Comparison of ENCODE assay signal across 21 mouse cellular contexts in genomic region chr7:24841009-24841408, GRCm38 (mm10). TPM values are rescaled to one million over a fixed set of nuclear protein-coding genes. Genes with fewer than 3 reads are reported as not detected.
"Had no signal": no experiment of that assay in that cellular context is flagged by ENCODE, and none has a peak within 500 bp of the region (broad histone marks: within the 10 kb centered on the region; RNA-seq: fewer than 3 reads in every experiment).

No protein-coding gene starts in this region.

- H3K36me3 ChIP-seq: midbrain, embryonic 10.5 days; midbrain, embryonic 12.5 days; neural tube, embryonic 12.5 days; stomach, embryonic 15.5 days had no signal

- H3K4me3 ChIP-seq: midbrain, embryonic 10.5 days; midbrain, embryonic 12.5 days; neural tube, embryonic 12.5 days; stomach, embryonic 15.5 days had no signal

- H3K9me3 ChIP-seq: midbrain, embryonic 10.5 days; midbrain, embryonic 12.5 days; neural tube, embryonic 12.5 days; stomach, embryonic 15.5 days had no signal

- H3K4me2 ChIP-seq: lung, embryonic 14.5 days; midbrain, embryonic 12.5 days; neural tube, embryonic 12.5 days; stomach, embryonic 15.5 days had no signal

- DNase-seq: lung, embryonic 14.5 days; lung, postnatal 10 days; lung, postnatal 4 days; midbrain, embryonic 14.5 days; right cerebral cortex, postnatal 14 days; thymus, adult 2 months; thymus, postnatal 25 days; thymus, postnatal 4 days had no signal

- H3K27ac ChIP-seq: midbrain, embryonic 10.5 days; midbrain, embryonic 12.5 days; neural tube, embryonic 12.5 days; stomach, embryonic 15.5 days; stomach, postnatal 0 days had no signal

- ATAC-seq: midbrain, embryonic 16.5 days had no signal

- H3K9ac ChIP-seq: lung, embryonic 14.5 days; midbrain, embryonic 12.5 days; neural tube, embryonic 12.5 days; stomach, embryonic 15.5 days had no signal

- H3K27me3 ChIP-seq: midbrain, embryonic 12.5 days; neural tube, embryonic 12.5 days; stomach, embryonic 15.5 days had no signal

- H3K4me1 ChIP-seq: neural tube, embryonic 12.5 days; stomach, embryonic 15.5 days had no signal

RNA-seq across cellular contexts. Expression of gene Lypd4, which starts 28.7 kb away (rescaled TPM):
- total RNA-seq: megakaryocyte, adult 5-6 weeks; megakaryocyte-erythroid progenitor cell, adult 5-6 weeks; neutrophil, adult 5-6 weeks had no signal
- polyA plus RNA-seq: lung, embryonic 14.5 days; lung, embryonic 16.5 days; midbrain, embryonic 10.5 days; midbrain, embryonic 12.5 days; midbrain, embryonic 14.5 days; neural tube, embryonic 12.5 days; neural tube, embryonic 14.5 days; spleen, adult 2 months; stomach, embryonic 15.5 days; stomach, postnatal 0 days; thymus, adult 2 months; urinary bladder, adult 2 months had no signal

RNA-seq across cellular contexts. Expression of gene Dmrtc2, which starts 28.8 kb away (rescaled TPM):
- total RNA-seq: megakaryocyte, adult 5-6 weeks; megakaryocyte-erythroid progenitor cell, adult 5-6 weeks; neutrophil, adult 5-6 weeks had no signal
- polyA plus RNA-seq: lung, embryonic 14.5 days; lung, embryonic 16.5 days; midbrain, embryonic 10.5 days; midbrain, embryonic 12.5 days; midbrain, embryonic 14.5 days; neural tube, embryonic 12.5 days; neural tube, embryonic 14.5 days; spleen, adult 2 months; stomach, embryonic 15.5 days; stomach, postnatal 0 days; thymus, adult 2 months; urinary bladder, adult 2 months had no signal
